In the genomic region with DNA sequence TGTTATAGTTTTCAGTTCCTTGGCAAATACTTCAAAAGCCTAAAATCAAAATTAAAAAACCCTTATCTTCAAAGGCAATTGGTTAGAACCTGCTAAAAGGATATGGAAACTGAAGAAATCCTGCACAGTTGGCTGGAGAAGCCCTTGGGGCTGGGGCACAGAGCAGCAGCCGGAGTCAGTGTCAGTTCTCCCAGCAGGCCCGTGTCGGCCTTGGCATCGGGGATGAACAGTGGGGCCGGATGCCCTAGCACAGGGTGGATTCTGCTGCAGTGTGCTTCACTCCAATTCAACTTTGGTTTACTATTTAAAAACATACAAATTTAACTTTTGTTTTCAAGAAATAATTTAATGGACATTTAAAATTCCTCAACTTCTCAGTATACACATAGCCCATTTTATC, we compare ENCODE assay signal across 21 mouse cellular contexts. TPM values are rescaled to one million over a fixed set of nuclear protein-coding genes. Genes with fewer than 3 reads are reported as not detected.
DNase-seq lines count a peak whose midpoint lies in the region; ATAC-seq lines count a peak whose summit lies in the region.
"Had no signal": no experiment of that assay in that cellular context is flagged by ENCODE, and none has a peak within 500 bp of the region (broad histone marks: within the 10 kb centered on the region; RNA-seq: fewer than 3 reads in every experiment).

No protein-coding gene starts in this region.

- DNase-seq in cerebellum, adult 11 months, result peak; percentile 9
- DNase-seq in brain, adult 2 months (ENCODE audit: low read depth, low spot score), result peak; percentile 22
- DNase-seq in cerebellum, adult 8-10 months, result peak; percentile 24
- peak; percentile 58 to 70 for DNase-seq in cerebellum, postnatal 14 days
- DNase-seq in left cerebral cortex, postnatal 4 days, result no peak
- no peak for DNase-seq in spleen, postnatal 36 days (ENCODE audit: low spot score in 2 of 2)
- DNase-seq: adrenal gland, postnatal 25 days; gastrocnemius, postnatal 10 days; heart, adult 2 months; kidney, adult 8-10 months had no signal

- H3K4me1 ChIP-seq in kidney, embryonic 15.5 days, result no peaks in the 10 kb centered on the region
- H3K4me1 ChIP-seq: embryonic facial prominence, embryonic 12.5 days; forebrain, embryonic 15.5 days; heart, embryonic 12.5 days; hindbrain, embryonic 10.5 days; hindbrain, embryonic 15.5 days had no signal

- no peaks in the 10 kb centered on the region; the same call in 1 of the 2 replicates for H3K27me3 ChIP-seq in kidney, embryonic 15.5 days
- H3K27me3 ChIP-seq: embryonic facial prominence, embryonic 12.5 days; forebrain, embryonic 15.5 days; hindbrain, embryonic 15.5 days had no signal

- H3K36me3 ChIP-seq in kidney, embryonic 15.5 days, result no peaks in the 10 kb centered on the region
- H3K36me3 ChIP-seq: embryonic facial prominence, embryonic 12.5 days; forebrain, embryonic 15.5 days; heart, embryonic 12.5 days; hindbrain, embryonic 10.5 days; hindbrain, embryonic 15.5 days had no signal

- H3K4me2 ChIP-seq in kidney, embryonic 15.5 days, result no peak overlapping the region
- H3K4me2 ChIP-seq: embryonic facial prominence, embryonic 12.5 days; forebrain, embryonic 15.5 days; heart, embryonic 12.5 days; hindbrain, embryonic 15.5 days had no signal

- intact Hi-C loops in left cerebral cortex, postnatal 4 days (cut with DNase I), result no loop called here

- no peak overlapping the region for H3K9ac ChIP-seq in kidney, embryonic 15.5 days
- H3K9ac ChIP-seq: embryonic facial prominence, embryonic 12.5 days; forebrain, embryonic 15.5 days; heart, embryonic 12.5 days; hindbrain, embryonic 15.5 days had no signal

- no peak overlapping the region for H3K4me3 ChIP-seq in kidney, embryonic 15.5 days (replicated peaks)
- H3K4me3 ChIP-seq: embryonic facial prominence, embryonic 12.5 days; forebrain, embryonic 15.5 days; heart, adult 2 months; heart, embryonic 12.5 days; hindbrain, embryonic 10.5 days; hindbrain, embryonic 15.5 days had no signal

- no peak; the same call in 1 of the 2 replicates for ATAC-seq in cerebellum, adult (ENCODE audit: insufficient number of reproducible peaks, low FRiP score, low TSS enrichment)
- ATAC-seq in kidney, embryonic 15.5 days (replicated peaks; ENCODE audit: low FRiP score), result no peak
- ATAC-seq: forebrain, embryonic 15.5 days; intestine, postnatal 0 days had no signal

- H3K9me3 ChIP-seq in kidney, embryonic 15.5 days (replicated peaks), result no peaks in the 10 kb centered on the region
- H3K9me3 ChIP-seq: embryonic facial prominence, embryonic 12.5 days; forebrain, embryonic 15.5 days; heart, embryonic 12.5 days; hindbrain, embryonic 10.5 days; hindbrain, embryonic 15.5 days had no signal

- no peak overlapping the region for H3K27ac ChIP-seq in kidney, embryonic 15.5 days
- H3K27ac ChIP-seq: embryonic facial prominence, embryonic 12.5 days; forebrain, embryonic 15.5 days; heart, adult 2 months; hindbrain, embryonic 10.5 days; hindbrain, embryonic 15.5 days had no signal

- 85% methylated on average over 5 of the region's 5 CpGs for WGBS in kidney, embryonic 15.5 days

RNA-seq across cellular contexts. Expression of a gene that starts 32.7 kb away (rescaled TPM):
- 10 to 100 TPM; 26.4 to 27.5 TPM for total RNA-seq in left cerebral cortex, postnatal 4 days (2021)
- 79.8 and 80.5 TPM in 2 replicates for polyA plus RNA-seq in kidney, embryonic 15.5 days (2015; fragmentation: Nextera tagmentation; extraction: Ambion mirVana)

RNA-seq across cellular contexts. Expression of a gene that starts 40.3 kb away (rescaled TPM):
- total RNA-seq in left cerebral cortex, postnatal 4 days (2021), result 1 to 10 TPM; 3.7 to 4.5 TPM
- 2.0 and 3.4 TPM in 2 replicates for polyA plus RNA-seq in kidney, embryonic 15.5 days (2015; fragmentation: Nextera tagmentation; extraction: Ambion mirVana)
- total RNA-seq: adrenal gland, adult 18-20 months; adrenal gland, postnatal 25 days; gastrocnemius, postnatal 4 days; heart, adult 2 months; heart, postnatal 25 days had no signal
- polyA plus RNA-seq: heart, adult 2 months had no signal

RNA-seq across cellular contexts. Expression of a gene that starts 42.7 kb away (rescaled TPM):
- 10 to 100 TPM; 85.3 to 88.6 TPM for total RNA-seq in left cerebral cortex, postnatal 4 days (2021)
- 6.6 and 7.7 TPM in 2 replicates for polyA plus RNA-seq in kidney, embryonic 15.5 days (2015; fragmentation: Nextera tagmentation; extraction: Ambion mirVana)

RNA-seq across cellular contexts. Expression of a gene that starts 52.8 kb away (rescaled TPM):
- 100 to 1,000 TPM; 319 to 320 TPM for total RNA-seq in left cerebral cortex, postnatal 4 days (2021)
- 2.7 and 2.9 TPM in 2 replicates for polyA plus RNA-seq in kidney, embryonic 15.5 days (2015; fragmentation: Nextera tagmentation; extraction: Ambion mirVana)

Comparison
In these comparisons a context has a peak if more than half of its experiments do, and no peak if none do; other contexts are left out.
1. DNase-seq: peak in cerebellum, adult 11 months (single experiment), brain, adult 2 months (single experiment), cerebellum, adult 8-10 months (single experiment) and cerebellum, postnatal 14 days (2 of 2); none in left cerebral cortex, postnatal 4 days (single experiment) and spleen, postnatal 36 days (0 of 2).